Mouse (Mus musculus): ENCODE measurements around the gene Trarg1.

Gene Trarg1

GRCm38 (mm10) chr11:76674199-76674598 lies 5.4 kb upstream of the Trarg1 start:
- no peak for DNase-seq (ENCODE audit: low spot score)

GRCm38 (mm10) chr11:76674704-76675103 lies 4.9 kb upstream of the Trarg1 start:
- no peak for DNase-seq (ENCODE audit: low spot score)

DNA sequence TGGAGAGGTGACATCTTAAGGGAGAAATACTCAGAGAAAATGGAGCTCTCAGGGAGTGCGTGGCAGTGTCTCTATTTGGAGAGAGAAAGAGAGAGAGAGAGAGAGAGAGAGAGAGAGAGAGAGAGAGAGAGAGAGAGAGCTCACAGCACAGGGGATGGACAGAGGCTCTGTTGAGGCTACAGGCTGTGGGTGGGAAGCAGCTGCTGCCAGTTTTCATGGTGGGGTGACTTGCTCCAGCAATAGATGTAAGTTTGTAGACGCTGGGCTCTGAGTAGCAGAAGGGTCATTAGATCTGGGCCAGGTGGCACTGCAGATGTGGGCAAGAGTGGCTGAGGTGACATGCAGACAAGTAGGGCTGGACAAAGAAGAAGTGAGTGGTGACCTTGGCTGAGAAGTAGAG lies 6.0 kb downstream of the Trarg1 start:
- DNase-seq (ENCODE audit: low spot score): no peak

GRCm38 (mm10) chr11:76692096-76692495 lies 12.5 kb downstream of the Trarg1 start:
- DNase-seq (ENCODE audit: low spot score): no peak

DNA sequence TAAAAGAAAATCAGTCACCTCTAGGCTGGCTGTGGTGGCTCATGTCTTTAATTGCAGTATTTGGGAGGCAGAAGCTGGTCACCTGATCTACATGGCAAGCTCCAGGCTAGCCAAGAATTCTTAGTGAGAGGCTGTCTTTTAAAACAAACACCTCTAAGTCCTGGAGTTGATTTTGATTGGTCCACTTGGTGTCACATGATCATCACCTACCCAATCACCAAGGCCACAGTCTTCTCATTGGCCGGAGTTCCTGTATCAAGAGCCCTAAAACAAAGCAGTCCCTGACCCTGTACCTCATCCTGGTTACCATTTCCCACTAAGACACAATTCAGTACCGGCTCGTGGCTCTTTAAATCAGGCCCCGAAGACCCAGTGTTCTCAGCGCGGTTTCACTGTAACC lies 16.2 kb downstream of the Trarg1 start:
- no peak for DNase-seq (ENCODE audit: low spot score)

GRCm38 (mm10) chr11:76699626-76700025 lies 20.0 kb downstream of the Trarg1 start:
- DNase-seq (ENCODE audit: low spot score): no peak

DNA sequence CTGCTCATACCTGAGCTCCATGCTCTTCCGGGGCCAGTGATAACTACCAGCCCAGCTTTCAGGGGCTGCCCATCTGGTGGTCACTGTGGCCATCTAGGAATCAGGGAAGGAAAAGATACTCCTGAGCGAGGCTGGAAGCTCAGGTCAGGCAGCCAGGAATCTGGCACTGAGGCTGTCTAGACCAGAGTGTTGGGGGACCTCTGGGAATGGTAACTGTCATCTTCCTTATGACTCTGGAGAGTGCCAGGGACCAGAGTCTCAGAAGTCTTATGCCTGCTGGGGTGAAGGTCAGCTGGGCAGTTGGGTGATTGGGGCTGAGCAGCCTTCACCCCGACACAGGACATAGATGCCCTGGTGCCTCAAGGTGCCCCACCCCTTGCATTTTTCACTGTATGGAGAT lies 28.0 kb downstream of the Trarg1 start:
- DNase-seq (ENCODE audit: low spot score): no peak

DNA sequence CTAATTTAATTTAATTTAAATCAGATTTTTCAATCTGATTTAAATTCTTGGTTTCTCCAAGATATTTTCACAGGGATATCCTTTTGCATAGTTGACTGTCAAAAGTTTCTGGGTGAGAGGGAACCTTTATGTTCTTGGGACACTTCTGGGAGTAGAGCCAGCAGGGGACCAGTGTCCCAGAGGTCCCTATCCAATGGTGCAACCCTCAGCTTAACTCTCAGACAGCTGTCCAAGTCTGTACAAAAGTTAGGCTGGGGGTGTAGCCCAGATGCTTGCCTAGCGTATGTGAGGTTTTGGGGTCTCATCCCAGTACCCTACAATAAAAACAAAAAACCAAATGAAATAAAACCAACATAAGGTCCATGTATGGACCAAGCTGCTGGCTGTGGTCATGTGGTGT lies 28.5 kb downstream of the Trarg1 start:
- no peak for DNase-seq (ENCODE audit: low spot score)

DNA sequence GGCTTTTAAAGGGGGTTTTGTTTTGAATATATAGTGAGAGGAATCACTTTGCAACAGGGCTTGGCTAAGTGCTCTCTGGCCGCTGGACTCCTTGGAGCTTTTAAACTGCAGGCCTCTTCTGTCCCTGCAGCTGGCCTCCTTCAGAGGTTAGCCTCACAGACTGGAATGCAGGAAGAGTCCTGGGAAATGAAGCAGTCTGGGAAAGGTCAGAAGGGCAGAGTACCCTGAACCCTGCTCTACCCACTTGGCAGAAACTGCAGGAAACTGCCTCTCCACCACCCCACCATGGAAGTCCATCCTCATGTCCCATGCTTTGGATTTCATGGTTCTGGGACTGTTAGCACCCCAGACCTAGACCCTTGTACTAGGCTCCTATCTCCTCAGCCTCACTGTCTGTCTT lies 29.3 kb downstream of the Trarg1 start:
- DNase-seq (ENCODE audit: low spot score): no peak

DNA sequence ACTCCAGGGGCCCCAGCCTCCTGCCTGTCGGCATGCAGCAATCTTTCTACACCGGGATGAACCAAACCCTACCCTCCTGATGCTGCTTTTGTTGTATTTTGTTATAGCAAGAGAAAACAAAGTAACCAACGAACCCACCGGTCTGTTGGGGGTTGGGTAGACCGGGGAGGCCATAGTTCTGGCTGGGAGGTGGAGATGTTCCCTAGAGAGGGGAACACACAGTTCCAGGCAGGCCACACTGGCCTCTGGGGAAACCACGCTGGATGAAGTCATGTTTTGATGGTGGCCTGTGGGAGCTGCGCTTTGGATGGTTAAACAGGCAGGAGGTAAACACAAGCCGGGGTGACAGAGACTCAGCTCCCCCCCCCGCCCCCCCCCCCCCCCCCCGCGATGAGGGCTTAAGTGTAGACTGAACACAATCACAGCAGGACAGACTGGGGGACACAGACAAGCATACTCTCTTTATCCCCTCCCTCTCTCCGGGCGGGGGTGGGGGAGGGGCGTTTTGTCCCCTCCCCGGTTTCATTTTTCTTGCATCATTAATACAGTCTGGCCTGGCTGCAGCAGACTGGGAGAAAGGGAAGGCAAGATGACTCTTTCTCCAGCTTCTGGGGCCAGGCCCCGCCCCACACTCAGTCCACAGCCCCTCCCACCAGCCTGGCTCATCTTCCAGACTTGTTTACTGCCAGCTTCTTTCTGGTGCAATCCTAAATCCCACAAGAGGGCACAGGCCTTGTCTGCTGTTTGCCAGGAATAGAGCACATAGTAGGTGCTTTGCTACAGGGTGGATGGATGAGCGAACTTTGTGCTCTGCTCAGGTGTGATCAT lies 30.2 kb downstream of the Trarg1 start:
- no peak for DNase-seq (ENCODE audit: low spot score)

DNA sequence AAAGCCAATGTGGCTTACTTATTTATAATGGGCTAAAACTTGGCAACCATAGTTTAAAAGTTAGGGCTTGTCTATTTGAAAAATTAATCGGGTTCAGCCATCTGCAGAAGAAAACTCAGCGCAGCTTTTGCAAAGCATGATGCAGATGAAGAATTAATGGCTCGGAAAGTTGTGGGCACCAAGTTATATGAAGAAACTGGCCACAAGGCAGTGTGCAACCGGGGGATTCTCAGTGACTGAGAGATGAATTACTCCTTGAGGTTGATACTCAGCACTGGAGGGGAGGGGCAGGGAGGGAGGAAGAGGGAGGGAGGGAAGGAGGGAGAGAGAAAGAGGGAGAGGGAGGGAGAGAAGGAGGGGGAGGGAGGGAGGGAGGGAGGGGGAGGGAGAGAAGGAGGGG lies 37.4 kb downstream of the Trarg1 start:
- DNase-seq (ENCODE audit: low spot score): no peak

DNA sequence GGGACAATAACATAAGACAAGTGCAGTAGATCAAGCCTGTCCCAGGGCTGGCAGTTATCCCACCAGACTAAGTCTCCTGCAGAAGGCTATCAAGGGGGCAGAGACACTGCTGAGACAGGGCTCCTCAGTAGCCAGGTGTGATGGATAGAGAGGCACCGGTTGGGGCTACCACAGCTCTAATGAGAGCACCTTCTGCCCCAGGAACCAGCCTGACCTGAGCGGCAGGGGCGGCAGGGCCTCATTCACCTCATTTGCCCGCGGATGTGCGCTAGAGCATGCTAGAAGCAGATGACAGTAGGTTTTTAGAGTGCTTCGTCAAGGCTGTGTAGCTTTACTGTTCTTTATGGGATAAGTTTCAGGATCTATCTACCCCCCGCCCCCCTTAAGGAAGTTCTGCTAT lies 44.3 kb downstream of the Trarg1 start:
- no peak for DNase-seq (ENCODE audit: low spot score)

GRCm38 (mm10) chr11:76728093-76728492 lies 48.5 kb downstream of the Trarg1 start:
- DNase-seq (ENCODE audit: low spot score): no peak

DNA sequence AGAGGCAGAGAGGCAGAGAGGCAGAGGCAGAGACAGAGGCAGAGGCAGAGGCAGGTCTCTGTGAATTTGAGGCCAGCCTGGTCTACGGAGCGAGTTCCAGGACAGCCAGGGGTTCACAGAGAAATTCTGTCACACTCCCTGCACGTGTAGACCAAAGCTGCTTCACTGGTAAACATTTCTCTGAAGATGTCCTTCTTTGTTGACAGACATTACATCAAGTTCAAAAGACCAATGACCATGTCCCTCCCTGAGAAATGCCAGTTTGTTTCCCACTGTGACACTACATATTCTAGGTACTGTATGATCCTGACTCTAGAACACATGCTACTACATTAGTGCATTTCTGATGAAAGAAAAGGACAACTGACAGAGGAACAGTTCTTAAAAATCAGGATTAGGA lies 51.0 kb downstream of the Trarg1 start:
- DNase-seq (ENCODE audit: low spot score): no peak

- peak; percentile 70 for DNase-seq (ENCODE audit: low spot score)
Observed at GRCm38 (mm10) chr11:76734560-76734959, 55.0 kb downstream of the Trarg1 start.

GRCm38 (mm10) chr11:76735753-76736324 lies 56.2 kb downstream of the Trarg1 start:
- peak; percentile 18 for DNase-seq (ENCODE audit: low spot score)

DNA sequence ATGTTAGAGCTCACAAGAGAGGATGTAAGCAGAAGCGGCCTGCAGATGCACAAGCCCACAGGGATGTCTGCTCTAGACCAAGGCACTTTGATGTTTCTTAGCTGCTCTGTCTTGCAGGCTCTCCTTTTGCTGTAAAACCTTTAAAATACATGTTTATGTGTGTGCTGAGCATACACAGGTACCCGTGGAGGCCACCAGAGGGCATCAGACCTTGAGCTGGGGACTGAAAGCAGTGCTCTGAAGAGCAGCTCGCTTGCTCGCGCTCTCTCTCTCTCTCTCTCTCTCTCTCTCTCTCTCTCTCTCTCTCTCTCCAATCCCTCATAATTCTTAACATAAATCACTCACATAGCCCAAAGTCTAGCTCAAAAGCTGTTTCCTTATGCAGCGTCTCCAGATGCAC lies 59.5 kb downstream of the Trarg1 start:
- peak; percentile 69 for DNase-seq (ENCODE audit: low spot score)

DNA sequence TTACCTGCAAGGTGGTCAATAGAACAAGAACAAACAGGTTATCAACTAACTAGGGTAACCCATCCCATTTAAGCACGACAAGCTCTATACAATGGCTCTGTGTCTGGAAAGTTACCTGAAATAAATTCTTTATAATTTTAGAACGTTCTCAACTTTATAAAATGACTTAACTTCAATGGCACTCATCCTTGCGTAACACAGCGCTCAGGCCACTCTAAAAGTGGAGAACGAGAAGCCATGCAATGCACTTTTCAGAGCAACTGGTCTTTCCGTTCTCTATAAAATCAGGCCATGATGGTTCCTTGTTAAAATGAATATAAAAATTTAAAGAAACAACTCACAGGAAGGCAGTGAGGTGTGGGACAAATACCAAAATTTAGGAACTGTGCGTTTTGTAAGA lies 62.9 kb downstream of the Trarg1 start:
- DNase-seq (ENCODE audit: low spot score): no peak

- no peak for DNase-seq (ENCODE audit: low spot score)
Observed at GRCm38 (mm10) chr11:76744550-76744949, 64.9 kb downstream of the Trarg1 start.

GRCm38 (mm10) chr11:76745921-76746320 lies 66.3 kb downstream of the Trarg1 start:
- DNase-seq (ENCODE audit: low spot score): no peak

Measured in T-cell, adult 2 months (primary cell).